Mouse (Mus musculus) testis, adult 2 months (tissue): ENCODE results near the gene Rpia. TPM values are rescaled to one million over a fixed set of nuclear protein-coding genes. Genes with fewer than 3 reads are reported as not detected.

Experiments
- H3K27ac ChIP-seq: fragments of 200-500 bp; 2 replicates; pipeline ENCODE4 v1.5.1; 2012; ENCODE audit warnings: low read depth, low read length; ENCODE audit not compliant: control insufficient read depth, insufficient read depth
- H3K27me3 ChIP-seq: fragments of 200-500 bp; 2 replicates; pipeline ENCODE4 v1.6.1; 2012; ENCODE audit warnings: mild to moderate bottlenecking, low read length, moderate library complexity; ENCODE audit not compliant: control insufficient read depth, insufficient read depth
- H3K36me3 ChIP-seq: fragments of 200-500 bp; 2 replicates; pipeline ENCODE4 v1.6.1; 2012; ENCODE audit warnings: mild to moderate bottlenecking, low read length; ENCODE audit not compliant: control insufficient read depth, insufficient read depth
- H3K4me1 ChIP-seq: fragments of 200-500 bp; 2 replicates; pipeline ENCODE4 v1.6.1; 2012; ENCODE audit warnings: low read length; ENCODE audit not compliant: control insufficient read depth, insufficient read depth
- H3K4me3 ChIP-seq: fragments of 200-500 bp; 2 replicates; pipeline ENCODE4 v1.5.1; 2012; ENCODE audit warnings: low read depth, mild to moderate bottlenecking, low read length, moderate library complexity, mixed read lengths; ENCODE audit not compliant: control insufficient read depth
- CTCF ChIP-seq: fragments of 200-500 bp; IDR thresholded peaks from 2 replicates; pipeline ENCODE4 v1.5.1; 2012; ENCODE audit warnings: low read depth, mild to moderate bottlenecking, inconsistent platforms, low read length, moderate library complexity; ENCODE audit not compliant: control insufficient read depth, insufficient read depth, insufficient replicate concordance
- POLR2A ChIP-seq: fragments of 200-500 bp; IDR thresholded peaks from 2 replicates; pipeline ENCODE4 v1.6.1; 2012; ENCODE audit warnings: low read depth, mild to moderate bottlenecking, inconsistent platforms, low read length, moderate library complexity; ENCODE audit not compliant: control insufficient read depth
- polyA plus RNA-seq: library from polyadenylated mRNA; depleted of rRNA; stranded (reverse); fragments of >200 nt; gene quantifications from 2 replicates; pipeline ENCODE4 v1.2.3, GENCODE M21; 2012

Rpia gene
- polyA plus RNA-seq, 1 experiment = 10.0 TPM

- no peak overlapping the region for H3K27ac ChIP-seq
- TF ChIP-seq POLR2A (no peak), CTCF (no peak; the same call in 1 of the 2 replicates)
- no peaks in the 10 kb centered on the region for H3K36me3 ChIP-seq
- H3K27me3 ChIP-seq = no peaks in the 10 kb centered on the region
- H3K4me3 ChIP-seq = peak overlapping the region; percentile 63
- peaks cover 8% of the 10 kb centered on the region for H3K4me1 ChIP-seq
Observed at GRCm38 (mm10) chr6:70805267-70805666, 13.2 kb upstream of the Rpia start.

DNA sequence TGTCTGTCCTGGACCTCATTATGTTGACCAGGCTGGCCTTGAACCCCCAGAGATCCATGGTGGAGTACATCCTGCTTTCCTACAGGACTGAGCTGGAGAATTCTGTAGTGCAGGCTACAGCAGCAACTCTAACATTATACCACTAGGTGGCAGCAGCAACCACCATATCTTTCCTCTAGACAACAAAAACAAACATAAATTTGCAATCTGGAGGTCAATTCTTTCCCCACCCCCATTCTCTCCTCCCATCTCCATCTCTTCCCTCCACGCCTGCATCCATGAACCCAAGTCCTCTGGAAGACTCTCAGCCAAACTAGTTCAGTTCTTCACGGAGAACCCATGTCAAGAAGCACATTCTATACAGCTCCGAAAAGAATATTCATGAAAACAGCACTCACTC is 12.6 kb upstream of the Rpia start:
- Histone ChIP-seq H3K4me1 (peaks cover 8% of the 10 kb centered on the region), H3K27ac (no peak overlapping the region), H3K27me3 (no peaks in the 10 kb centered on the region), H3K4me3 (no peak overlapping the region), H3K36me3 (no peaks in the 10 kb centered on the region)
- no peak for TF ChIP-seq POLR2A
- peak; percentile 24; the same call in 1 of the 2 replicates for TF ChIP-seq CTCF

- no peak overlapping the region for H3K27ac ChIP-seq
- H3K4me3 ChIP-seq = no peak overlapping the region
- TF ChIP-seq CTCF = peak; percentile 87; the same call in 1 of the 2 replicates
- no peak for TF ChIP-seq POLR2A
- H3K36me3 ChIP-seq = no peaks in the 10 kb centered on the region
- no peaks in the 10 kb centered on the region for H3K27me3 ChIP-seq
- H3K4me1 ChIP-seq = peaks cover under 1% of the 10 kb centered on the region
Observed at GRCm38 (mm10) chr6:70797581-70798251, 5.7 kb upstream of the Rpia start.

DNA sequence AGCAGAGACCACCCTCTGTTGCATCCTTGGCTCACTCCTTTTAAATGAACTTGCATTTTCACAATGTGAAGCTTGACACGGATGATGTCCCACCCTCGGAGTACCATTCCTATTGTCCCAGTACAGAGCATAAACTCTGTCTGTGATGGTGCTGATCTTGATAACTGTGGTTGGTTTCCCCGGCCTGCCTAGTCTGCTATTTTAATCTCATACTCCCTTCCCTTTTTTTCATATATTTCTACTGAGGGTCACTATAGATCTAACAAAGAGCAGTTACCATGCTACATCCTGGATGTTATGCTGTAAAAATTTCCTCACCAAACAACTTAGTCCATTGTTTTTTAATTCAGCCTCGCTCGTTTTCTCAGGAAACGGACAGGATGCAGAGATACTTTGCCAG is 4.9 kb upstream of the Rpia start:
- Histone ChIP-seq H3K27ac (no peak overlapping the region), H3K36me3 (no peaks in the 10 kb centered on the region), H3K4me3 (no peak overlapping the region), H3K4me1 (peaks cover 5% of the 10 kb centered on the region), H3K27me3 (no peaks in the 10 kb centered on the region)
- TF ChIP-seq CTCF (no peak), POLR2A (no peak)

DNA sequence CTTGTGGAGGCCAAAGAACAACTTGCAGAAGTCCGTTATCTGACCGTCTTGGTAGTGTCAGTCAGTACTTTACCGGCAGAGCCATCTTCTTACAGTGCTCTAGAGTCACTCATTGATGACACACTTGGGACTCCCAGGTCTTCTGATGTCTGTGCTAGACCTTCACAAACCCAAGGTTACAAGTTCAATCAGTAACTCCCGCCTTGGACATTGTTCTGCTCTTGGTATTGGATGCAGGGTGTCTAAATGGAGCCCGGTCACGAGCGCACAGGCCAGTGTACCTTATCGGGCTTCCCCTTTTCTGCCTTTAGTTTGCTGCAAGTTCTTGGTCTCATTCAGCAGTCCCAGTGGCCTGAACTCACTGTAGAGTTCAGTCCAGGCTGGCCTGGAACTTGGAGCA is 612 bp upstream of the Rpia start:
- TF ChIP-seq POLR2A (no peak), CTCF (no peak)
- no peaks in the 10 kb centered on the region for H3K27me3 ChIP-seq
- no peaks in the 10 kb centered on the region for H3K36me3 ChIP-seq
- H3K4me1 ChIP-seq = peaks cover 15% of the 10 kb centered on the region
- peak overlapping the region; percentile 98 for H3K4me3 ChIP-seq
- peak overlapping the region; percentile 76 for H3K27ac ChIP-seq

DNA sequence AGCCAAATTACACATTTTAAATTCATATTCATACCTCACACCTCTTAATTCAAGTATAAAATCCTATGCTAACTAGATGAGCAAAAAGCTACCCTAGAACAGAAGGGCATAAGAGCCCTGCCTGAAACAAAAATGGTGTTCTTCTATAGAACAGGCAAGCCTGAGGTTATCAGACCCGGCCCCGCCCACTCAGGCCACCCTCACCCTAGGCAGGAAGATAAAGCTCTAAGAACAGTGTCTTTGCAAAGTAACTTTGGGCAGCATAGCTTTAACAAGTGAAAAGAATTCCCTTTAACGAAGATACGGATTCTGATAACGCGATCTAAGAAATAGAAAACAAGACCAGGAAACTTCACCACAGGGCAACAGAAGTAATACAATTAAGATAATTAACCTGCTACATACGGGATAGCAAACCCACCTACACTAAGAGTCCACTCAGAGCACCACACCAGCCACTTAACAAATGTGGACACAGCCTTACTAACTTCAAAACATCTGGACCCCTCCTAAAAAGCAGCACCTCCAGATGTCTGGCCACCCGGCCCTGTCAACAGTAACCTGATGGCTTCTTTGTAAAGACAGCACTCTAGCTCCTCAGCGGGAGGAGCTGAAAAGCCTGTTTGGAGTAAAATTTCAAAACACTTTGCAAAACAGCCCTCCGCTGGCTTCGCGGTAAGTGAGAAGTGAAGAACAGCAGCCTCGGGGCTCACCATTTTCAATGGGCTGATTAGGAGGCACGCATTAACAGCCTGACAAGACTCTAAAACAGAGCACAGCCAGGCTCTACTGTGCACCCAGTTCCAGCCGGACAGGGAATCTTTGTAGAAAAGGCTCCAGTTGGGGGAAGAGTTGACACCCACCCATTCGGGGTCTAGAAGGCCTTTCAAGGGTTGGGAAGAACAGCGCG is 925 bp downstream of the Rpia start:
- TF ChIP-seq CTCF = no peak
- TF ChIP-seq POLR2A = no peak
- H3K36me3 ChIP-seq = no peaks in the 10 kb centered on the region
- H3K27ac ChIP-seq = peak overlapping the region; percentile 91
- peak overlapping the region; percentile 98 for H3K4me3 ChIP-seq
- H3K27me3 ChIP-seq = no peaks in the 10 kb centered on the region
- H3K4me1 ChIP-seq = peaks cover 15% of the 10 kb centered on the region

GRCm38 (mm10) chr6:70790034-70790650 is 1.9 kb downstream of the Rpia start:
- H3K4me3 ChIP-seq = no peak overlapping the region
- H3K27me3 ChIP-seq = no peaks in the 10 kb centered on the region
- H3K4me1 ChIP-seq = peaks cover 15% of the 10 kb centered on the region
- H3K36me3 ChIP-seq = no peaks in the 10 kb centered on the region
- TF ChIP-seq POLR2A (no peak), CTCF (no peak)
- no peak overlapping the region for H3K27ac ChIP-seq

DNA sequence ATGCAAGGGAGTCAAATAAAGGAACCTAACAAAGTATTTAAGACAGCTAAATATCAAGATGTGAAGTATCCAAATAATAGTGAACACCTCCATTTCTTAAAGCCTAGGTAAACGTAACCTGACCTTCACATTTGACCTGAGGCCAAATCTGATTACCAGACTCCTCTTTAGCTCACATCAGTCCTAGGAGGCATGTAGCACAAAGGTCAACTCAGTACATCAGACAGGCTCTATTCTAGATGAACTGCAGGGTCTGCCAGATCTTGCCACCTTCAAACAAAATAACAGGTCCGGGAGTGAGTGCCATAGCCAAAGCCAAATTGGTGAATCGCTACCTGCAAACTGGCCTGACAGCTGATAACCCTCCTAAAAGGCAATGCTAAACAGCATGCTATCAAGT is 2.9 kb downstream of the Rpia start:
- Histone ChIP-seq H3K27me3 (no peaks in the 10 kb centered on the region), H3K27ac (no peak overlapping the region), H3K4me1 (peaks cover 15% of the 10 kb centered on the region), H3K4me3 (no peak overlapping the region), H3K36me3 (no peaks in the 10 kb centered on the region)
- no peak for TF ChIP-seq POLR2A
- no peak for TF ChIP-seq CTCF
